Mouse (Mus musculus): Measurements from ENCODE around the gene Syne4.

Syne4 gene

GRCm38 (mm10) chr7:30293795-30294194 lies 20.8 kb upstream of the Syne4 start:
- in situ Hi-C loops (cut with MboI; ENCODE audit: low pct_unique_long_range_greater_than_20kb in 1 of 2, low sequenced_read_pairs in 2 of 2, unreplicated experiment in 1 of 2), result no loop called here

DNA sequence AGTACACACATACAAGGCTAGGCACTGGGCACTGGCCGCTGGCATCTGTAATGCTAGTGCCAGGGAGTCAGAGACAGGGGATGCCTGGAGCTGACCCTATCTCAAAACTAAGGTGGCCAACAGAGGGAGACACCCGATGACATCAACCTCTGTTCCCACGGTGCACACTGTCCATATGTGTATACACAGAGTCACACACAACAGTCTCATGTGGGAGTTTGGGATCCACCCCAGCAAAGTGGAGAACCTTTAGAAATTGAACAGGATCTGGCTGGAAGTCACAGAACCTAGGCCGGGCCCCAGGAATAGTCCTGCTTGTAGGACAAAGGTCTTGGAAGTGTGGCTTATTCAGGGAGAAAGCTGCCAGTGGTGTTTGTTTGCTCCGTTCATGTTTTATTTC lies 20.3 kb upstream of the Syne4 start:
- in situ Hi-C loops (cut with MboI; ENCODE audit: low pct_unique_long_range_greater_than_20kb in 1 of 2, low sequenced_read_pairs in 2 of 2, unreplicated experiment in 1 of 2), result no loop called here

DNA sequence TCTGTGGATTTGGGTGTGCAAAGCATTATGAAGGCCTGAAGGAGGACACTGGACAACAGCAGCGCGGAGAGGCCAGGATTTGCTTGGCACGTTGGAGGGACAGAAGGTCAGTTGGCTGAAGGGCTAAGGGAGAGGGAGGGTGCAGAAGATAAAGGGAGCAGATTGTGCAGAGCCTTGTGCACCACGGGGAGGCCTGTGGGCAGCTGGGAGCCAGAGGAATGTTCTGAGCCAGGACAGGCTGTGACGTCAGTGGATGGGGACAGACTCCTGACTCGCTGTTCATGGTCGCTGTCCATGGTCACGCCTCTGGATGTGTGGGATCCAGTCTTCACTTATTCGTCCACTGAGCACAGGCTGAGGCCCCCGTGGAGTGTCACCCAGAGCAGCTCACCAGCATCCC lies 19.5 kb upstream of the Syne4 start:
- in situ Hi-C loops (cut with MboI; ENCODE audit: low pct_unique_long_range_greater_than_20kb in 1 of 2, low sequenced_read_pairs in 2 of 2, unreplicated experiment in 1 of 2), result no loop called here

- in situ Hi-C loops (cut with MboI; ENCODE audit: low pct_unique_long_range_greater_than_20kb in 1 of 2, low sequenced_read_pairs in 2 of 2, unreplicated experiment in 1 of 2), result no loop called here
Measured at GRCm38 (mm10) chr7:30296816-30297215, 17.8 kb upstream of the Syne4 start.

GRCm38 (mm10) chr7:30297266-30297665 lies 17.3 kb upstream of the Syne4 start:
- in situ Hi-C loops (cut with MboI; ENCODE audit: low pct_unique_long_range_greater_than_20kb in 1 of 2, low sequenced_read_pairs in 2 of 2, unreplicated experiment in 1 of 2), result no loop called here

DNA sequence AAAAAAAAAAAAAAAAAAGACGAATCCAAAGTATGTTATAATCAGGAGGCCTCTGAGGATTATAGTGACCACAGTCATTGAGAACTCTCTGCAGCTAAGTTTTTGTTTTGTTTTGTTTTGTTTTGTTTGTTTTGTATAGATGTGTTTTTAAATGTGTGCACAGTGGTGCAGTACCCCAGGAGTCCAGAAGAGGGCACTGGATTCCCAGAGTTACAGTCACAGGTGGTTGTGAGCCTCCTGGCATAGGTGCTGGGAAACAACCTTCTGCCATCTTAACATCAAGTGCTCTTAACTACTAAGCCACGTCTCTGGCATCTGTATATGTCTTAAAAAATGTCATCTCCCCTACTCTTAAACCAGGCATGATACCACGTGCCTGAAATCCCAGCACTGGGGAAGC lies 13.7 kb upstream of the Syne4 start:
- in situ Hi-C loops (cut with MboI; ENCODE audit: low pct_unique_long_range_greater_than_20kb in 1 of 2, low sequenced_read_pairs in 2 of 2, unreplicated experiment in 1 of 2), result no loop called here

GRCm38 (mm10) chr7:30306083-30306779 lies 8.4 kb upstream of the Syne4 start:
- in situ Hi-C loops (cut with MboI; ENCODE audit: low pct_unique_long_range_greater_than_20kb in 1 of 2, low sequenced_read_pairs in 2 of 2, unreplicated experiment in 1 of 2), result no loop called here

DNA sequence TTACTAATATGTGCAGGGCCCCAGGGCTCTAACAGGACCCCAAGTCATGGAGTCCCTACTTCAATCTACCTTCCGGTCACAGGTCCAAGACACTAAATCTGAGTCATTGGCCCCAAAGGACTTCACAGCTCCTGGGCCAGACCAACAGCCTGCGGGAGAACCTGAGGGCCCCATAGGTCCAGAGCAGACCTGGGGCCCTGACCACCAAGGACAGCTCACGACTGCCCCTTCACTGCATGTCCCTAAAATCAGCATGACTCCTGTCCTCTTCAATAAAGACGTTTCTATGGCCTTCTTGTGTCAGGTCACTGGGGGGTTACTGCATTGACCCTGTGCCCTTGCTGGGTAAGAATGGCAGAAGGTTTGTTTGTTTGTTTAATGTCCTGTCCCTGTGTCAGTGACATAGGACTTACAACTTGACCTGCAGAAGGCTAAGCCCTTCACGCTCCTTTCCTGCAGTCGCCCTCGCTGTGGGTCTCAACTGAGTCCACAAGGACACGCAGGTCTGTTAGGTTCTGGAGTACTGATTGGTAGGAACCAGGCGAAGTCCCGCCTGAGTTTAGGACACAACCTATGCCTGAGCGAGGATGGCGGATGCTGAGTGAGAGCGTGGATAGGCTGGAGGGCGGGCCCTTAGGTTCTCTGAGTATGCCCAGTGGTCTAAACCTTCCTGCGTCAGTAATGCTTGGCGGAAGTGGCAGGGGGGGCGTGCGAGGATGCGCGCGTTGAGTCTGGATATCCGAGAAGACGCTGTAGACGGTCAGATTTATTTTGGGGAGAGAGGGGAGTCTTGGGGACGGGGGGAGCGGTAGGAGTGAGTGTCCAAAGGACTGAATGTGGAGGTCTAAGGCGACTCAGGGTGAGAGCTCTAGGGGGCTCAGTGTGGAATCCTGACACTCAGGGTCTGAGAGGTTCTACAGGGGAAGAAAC lies 6.3 kb upstream of the Syne4 start, which contains the start of gene Alkbh6:
Alkbh6 (plus strand) TSS at position 642 of the 930 bp plus-strand sequence.
- in situ Hi-C loops (cut with MboI; ENCODE audit: low pct_unique_long_range_greater_than_20kb in 1 of 2, low sequenced_read_pairs in 2 of 2, unreplicated experiment in 1 of 2), result no loop called here

DNA sequence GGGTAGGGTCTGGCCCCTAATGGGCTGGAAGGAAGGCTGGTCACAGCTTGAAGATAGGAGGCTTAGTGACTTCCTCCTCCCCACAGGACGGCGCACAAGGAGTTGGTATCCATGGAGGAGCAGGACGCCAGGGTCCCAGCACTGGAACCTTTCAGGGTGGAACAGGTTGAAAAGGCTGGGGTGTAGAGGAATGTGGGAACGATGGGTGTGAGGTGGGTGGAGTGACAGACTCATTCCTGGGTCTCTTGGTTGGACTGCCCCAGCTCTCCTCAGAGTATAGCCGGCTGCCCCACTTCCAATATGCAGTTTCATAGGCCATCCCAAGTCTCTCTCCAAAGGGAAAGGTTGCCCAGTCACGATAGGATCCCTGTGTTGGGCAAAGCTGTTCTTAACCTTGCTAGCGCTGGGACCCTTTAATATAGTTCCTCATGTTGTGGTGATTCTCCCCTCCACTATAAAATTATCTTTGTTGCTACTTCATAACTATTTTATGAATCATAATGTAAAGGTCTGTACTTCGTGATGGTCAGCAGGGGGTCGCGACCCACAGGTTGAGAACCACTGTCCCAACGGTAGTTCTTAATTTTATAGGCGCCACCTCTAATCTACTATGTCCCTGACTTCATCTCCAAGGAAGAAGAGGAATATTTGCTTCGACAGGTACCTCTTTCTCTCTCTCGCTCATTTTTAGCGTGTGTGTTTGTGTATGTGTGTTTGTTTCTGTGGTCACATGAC lies 5.0 kb upstream of the Syne4 start:
- in situ Hi-C loops (cut with MboI; ENCODE audit: low pct_unique_long_range_greater_than_20kb in 1 of 2, low sequenced_read_pairs in 2 of 2, unreplicated experiment in 1 of 2), result no loop called here

- in situ Hi-C loops (cut with MboI; ENCODE audit: low pct_unique_long_range_greater_than_20kb in 1 of 2, low sequenced_read_pairs in 2 of 2, unreplicated experiment in 1 of 2), result no loop called here
Measured at GRCm38 (mm10) chr7:30310136-30310535, 4.5 kb upstream of the Syne4 start.

DNA sequence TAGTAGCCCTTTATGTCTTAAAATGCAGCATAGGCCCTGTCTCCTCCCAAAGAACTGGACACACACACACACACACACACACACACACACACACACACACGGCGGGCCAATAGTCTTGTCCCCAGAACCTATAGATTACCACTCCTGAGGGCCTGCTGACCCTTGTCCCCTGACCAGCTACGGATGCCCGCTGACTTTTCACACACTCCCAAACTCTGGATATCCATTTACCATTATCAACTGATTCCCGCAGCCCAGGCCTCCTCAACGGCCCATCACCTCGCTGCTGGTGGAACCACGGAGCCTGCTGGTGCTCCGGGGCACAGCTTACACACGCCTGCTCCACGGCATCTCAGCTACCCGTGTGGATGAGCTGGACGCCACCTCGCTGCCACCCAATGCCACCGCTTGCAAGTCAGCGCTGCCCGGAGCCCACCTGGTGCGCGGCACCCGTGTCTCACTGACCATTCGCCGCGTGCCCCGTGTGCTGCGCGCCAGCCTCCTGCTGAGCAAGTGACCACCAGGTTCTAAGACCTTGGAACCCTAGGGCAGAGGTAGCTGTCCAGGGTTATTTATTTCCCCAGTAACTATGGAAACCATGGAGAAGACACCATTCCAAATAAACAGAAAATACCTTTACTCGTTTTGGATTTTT lies 814 bp upstream of the Syne4 start:
- in situ Hi-C loops (cut with MboI; ENCODE audit: low pct_unique_long_range_greater_than_20kb in 1 of 2, low sequenced_read_pairs in 2 of 2, unreplicated experiment in 1 of 2), result no loop called here

DNA sequence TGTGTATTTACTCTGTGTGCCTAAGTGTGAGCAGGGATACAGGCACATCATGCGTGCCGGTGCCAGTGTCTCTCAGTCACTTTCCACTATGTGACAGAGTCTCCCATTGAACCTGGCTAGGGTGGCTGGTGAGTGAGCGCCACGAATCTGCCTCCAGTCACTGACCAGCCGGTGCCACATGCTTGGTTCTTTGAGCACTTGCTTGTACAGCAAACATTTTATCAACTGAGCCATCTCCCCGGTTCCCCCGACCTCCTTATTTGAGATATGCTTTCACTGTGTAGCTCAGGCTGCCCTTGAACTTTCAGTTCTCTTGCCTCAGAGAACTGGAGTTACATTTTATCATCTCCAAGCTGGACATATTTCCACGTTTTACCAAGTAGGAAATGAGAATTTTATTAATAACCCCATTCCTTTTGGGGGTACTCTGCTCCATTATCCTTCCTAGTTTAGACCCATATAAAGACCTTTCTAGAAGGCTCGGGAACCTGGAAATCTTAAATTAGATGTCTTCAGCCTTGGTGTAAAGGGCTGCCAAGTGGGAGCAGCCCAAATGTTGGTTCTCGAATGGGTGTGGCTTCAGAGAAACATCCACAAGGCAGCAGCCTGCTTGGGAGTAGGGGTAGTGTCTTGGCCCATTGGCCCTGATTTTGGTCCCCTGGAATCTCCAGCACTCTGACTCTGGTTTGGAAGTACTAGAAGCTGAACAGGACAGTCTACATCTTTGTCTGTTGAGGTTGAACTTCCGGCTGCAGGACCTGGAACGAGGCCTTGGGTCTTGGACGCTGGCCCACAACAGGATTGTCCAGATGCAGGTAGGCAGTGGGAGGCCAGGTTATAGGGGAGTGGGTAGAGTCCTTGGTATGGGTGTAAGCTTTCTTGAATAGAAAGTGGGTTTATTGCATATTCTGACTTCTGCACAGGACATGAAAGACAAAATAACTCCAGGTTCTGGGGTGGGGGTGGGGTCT lies 1.2 kb downstream of the Syne4 start:
- in situ Hi-C loops (cut with MboI; ENCODE audit: low pct_unique_long_range_greater_than_20kb in 1 of 2, low sequenced_read_pairs in 2 of 2, unreplicated experiment in 1 of 2), result no loop called here

- in situ Hi-C loops (cut with MboI; ENCODE audit: low pct_unique_long_range_greater_than_20kb in 1 of 2, low sequenced_read_pairs in 2 of 2, unreplicated experiment in 1 of 2), result no loop called here
Measured at GRCm38 (mm10) chr7:30318142-30318541, 3.5 kb downstream of the Syne4 start.

DNA sequence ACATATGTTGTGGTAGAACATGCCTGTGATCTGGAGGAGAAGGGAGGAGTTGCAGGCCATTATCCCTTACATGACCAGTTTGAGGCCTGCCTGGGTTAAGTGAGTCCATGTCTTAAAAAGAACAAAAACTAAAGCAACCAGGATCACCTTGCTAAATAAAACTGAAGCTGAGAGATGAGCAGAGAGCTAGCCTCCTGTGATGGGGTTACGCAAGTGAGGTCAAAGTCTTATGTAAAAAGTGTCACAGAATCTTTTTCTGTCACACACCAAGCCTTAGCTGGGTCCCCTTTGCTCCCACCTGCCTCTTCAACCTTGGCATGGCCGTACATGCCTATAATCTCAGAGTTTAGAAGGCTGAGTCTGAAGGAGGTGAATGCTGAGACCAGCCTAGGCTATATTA lies 6.3 kb downstream of the Syne4 start:
- in situ Hi-C loops (cut with MboI; ENCODE audit: low pct_unique_long_range_greater_than_20kb in 1 of 2, low sequenced_read_pairs in 2 of 2, unreplicated experiment in 1 of 2), result no loop called here

- in situ Hi-C loops (cut with MboI; ENCODE audit: low pct_unique_long_range_greater_than_20kb in 1 of 2, low sequenced_read_pairs in 2 of 2, unreplicated experiment in 1 of 2), result no loop called here
Measured at GRCm38 (mm10) chr7:30321539-30322284, 7.1 kb downstream of the Syne4 start, which contains the start of gene E130208F15Rik. Gene E130208F15Rik (plus strand): TSS chr7:30321740.

DNA sequence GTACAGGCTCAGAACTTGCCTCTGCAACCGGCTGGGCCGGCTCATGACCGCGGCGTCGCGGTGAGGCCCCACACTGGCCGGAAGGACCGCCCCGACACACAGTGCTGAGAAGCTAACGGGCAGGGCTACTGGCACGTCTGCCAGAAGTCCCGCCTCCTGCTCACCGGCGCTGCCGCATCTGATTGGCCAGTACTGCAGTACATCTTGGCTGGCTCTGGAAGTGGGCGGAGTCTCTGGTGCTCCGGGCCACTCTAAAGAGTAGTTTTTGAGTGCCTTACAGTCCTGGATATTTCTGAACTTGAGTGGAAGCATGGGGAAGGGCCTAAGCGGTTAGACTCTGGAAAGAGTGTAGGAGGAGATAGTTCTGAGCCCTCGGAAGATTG lies 7.7 kb downstream of the Syne4 start:
- in situ Hi-C loops (cut with MboI; ENCODE audit: low pct_unique_long_range_greater_than_20kb in 1 of 2, low sequenced_read_pairs in 2 of 2, unreplicated experiment in 1 of 2), result no loop called here

DNA sequence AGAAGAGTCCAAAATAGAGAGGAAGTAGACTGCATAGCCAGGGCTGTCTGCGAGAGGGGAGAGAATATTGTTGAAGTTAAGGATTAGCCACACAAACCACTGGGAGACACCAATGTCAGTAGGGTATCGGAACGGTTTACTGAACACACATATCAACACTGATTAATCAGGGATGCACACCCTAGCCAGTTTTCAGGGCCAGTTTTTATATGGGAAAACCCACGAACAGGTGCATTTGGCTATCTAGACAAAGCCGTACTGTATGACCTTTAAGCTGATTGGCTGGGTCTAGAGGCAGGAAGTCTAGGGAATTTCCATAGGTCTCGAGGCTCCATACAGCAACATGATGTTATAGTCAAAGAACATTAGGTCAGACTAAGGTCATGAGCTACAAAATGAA lies 8.3 kb downstream of the Syne4 start:
- in situ Hi-C loops (cut with MboI; ENCODE audit: low pct_unique_long_range_greater_than_20kb in 1 of 2, low sequenced_read_pairs in 2 of 2, unreplicated experiment in 1 of 2), result no loop called here
